Mouse (Mus musculus) lung, postnatal 0 days (tissue): ENCODE data around the gene Fam50b.
A peak's percentile ranks its signal among the peaks of the same experiment; 100 is the strongest.

Experiments used
- CTCF ChIP-seq: IDR thresholded peaks from 2 replicates; pipeline ENCODE4 v1.5.1; 2016; ENCODE audit warnings: antibody characterized with exemption, mild to moderate bottlenecking
- EP300 ChIP-seq: IDR thresholded peaks from 2 replicates; pipeline ENCODE4 v1.6.1; 2016; ENCODE audit warnings: antibody characterized with exemption, mild to moderate bottlenecking, control low read depth

- TF ChIP-seq CTCF (no peak), EP300 (peak; percentile 79)
Observed at GRCm38 (mm10) chr13:34789176-34789818, 54.6 kb downstream of the Fam50b start.
